Mouse (Mus musculus) bone marrow, adult 2 months (tissue): ENCODE data around the gene Hoxc10. TPM values are rescaled to one million over a fixed set of nuclear protein-coding genes. Genes with fewer than 3 reads are reported as not detected.

Experiments used
- H3K27ac ChIP-seq: fragments of 200-500 bp; 2 replicates; pipeline ENCODE4 v1.5.1; 2012; ENCODE audit warnings: low read depth, mild to moderate bottlenecking, control low read depth, inconsistent platforms, low read length; ENCODE audit not compliant: control insufficient read depth, poor library complexity, insufficient read depth
- H3K4me1 ChIP-seq: fragments of 200-500 bp; 2 replicates; pipeline ENCODE4 v1.6.1; 2011; ENCODE audit warnings: low read length; ENCODE audit not compliant: control insufficient read depth, insufficient read depth
- H3K4me3 ChIP-seq: fragments of 200-500 bp; replicated peaks from 2 replicates; pipeline ENCODE3; 2011; ENCODE audit warnings: mild to moderate bottlenecking, low read depth, low read length, control low read depth; ENCODE audit not compliant: control insufficient read depth
- CTCF ChIP-seq: fragments of 200-500 bp; IDR thresholded peaks from 2 replicates; pipeline ENCODE4 v1.5.1; 2011; ENCODE audit warnings: low read length, control low read depth; ENCODE audit not compliant: control insufficient read depth, insufficient read depth
- POLR2A ChIP-seq: fragments of 200-500 bp; IDR thresholded peaks from 2 replicates; pipeline ENCODE4 v1.6.1; 2011; ENCODE audit warnings: low read depth, mild to moderate bottlenecking, control low read depth, low read length, borderline replicate concordance; ENCODE audit not compliant: control insufficient read depth
- WGBS: fragments of 180-500 bp; shearing (Covaris S2); methylation state at CpG from one replicate; pipeline ENCODE4 v1.1.7; 2018; 5-methylcytosine and 5-hydroxymethylcytosine counted together
- polyA plus RNA-seq: library from polyadenylated mRNA; stranded (reverse); fragments of >200 nt; gene quantifications from 2 replicates; pipeline ENCODE4 v1.2.4, GENCODE M21; 2011; ENCODE audit warnings: low replicate concordance; ENCODE audit not compliant: missing spikeins, insufficient read depth, insufficient read length

Gene Hoxc10
- polyA plus RNA-seq, 1 experiment: 1.3 TPM

DNA sequence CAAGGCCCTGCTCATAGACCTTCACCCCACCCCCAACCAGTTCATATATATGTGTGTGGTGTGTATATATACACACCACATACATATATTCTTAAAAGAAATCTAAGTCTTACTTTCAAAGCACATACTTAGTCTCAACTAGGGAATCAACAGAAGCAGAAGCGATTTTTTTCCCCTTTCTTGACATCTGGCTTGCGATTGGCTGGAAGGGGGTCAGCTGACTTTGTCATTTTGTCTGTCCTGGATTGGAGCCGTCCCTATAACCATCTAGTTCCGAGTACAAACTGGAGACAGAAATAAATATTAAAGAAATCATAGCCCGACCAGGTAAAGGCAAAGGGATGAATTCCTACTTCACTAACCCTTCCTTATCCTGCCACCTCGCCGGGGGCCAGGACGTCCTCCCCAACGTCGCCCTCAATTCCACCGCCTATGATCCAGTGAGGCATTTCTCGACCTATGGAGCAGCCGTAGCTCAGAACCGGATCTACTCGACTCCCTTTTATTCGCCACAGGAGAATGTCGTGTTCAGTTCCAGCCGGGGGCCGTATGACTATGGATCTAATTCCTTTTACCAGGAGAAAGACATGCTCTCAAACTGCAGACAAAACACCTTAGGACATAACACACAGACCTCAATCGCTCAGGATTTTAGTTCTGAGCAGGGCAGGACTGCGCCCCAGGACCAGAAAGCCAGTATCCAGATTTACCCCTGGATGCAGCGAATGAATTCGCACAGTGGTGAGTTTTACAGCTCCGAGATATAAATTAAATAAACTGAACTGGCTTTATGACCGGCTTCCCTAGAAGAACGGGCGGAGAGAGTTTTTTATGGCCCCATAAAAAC lies 42.9 kb downstream of the Hoxc10 start:
- H3K27ac ChIP-seq: no peak overlapping the region
- H3K4me3 ChIP-seq: no peak overlapping the region
- TF ChIP-seq CTCF (no peak), POLR2A (no peak)

DNA sequence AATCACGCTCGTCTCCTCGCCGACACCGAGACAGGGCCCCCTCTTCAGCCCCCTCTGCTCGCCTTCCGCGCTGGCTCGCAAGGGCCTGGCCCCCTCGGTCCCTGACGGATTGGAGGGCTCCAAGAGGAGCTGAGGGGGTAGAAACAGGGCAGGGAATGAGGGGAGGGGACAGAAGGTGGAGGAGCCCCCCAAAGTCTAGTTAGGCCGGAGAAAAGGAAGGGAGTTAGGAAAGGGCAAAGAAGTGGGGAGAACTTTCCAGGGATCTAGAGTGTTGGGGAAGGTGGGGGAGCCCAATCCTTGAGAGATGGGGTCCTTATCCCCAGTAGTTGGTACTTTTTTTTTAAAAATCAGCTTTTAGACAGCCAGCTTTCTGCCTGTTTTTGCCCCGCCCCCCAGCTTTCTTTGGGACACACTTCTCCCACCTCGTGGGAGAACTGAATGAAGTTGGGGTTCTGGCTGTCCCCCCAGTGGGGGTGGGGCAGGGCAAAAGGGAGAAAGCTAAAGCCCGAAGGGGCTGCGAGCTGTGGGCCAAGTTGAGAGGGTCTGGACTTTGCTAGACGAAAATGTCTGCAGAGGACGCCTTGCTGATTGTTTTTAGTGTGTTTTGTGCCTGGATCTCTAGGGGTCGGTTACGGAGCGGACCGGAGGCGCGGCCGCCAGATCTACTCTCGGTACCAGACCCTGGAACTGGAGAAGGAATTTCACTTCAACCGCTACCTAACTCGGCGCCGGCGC lies 43.7 kb downstream of the Hoxc10 start:
- WGBS: 14% methylated on average over 31 of the region's 31 CpGs
- H3K4me3 ChIP-seq: no peak overlapping the region
- TF ChIP-seq POLR2A (no peak), CTCF (no peak)
- H3K4me1 ChIP-seq: no peaks in the 10 kb centered on the region
- no peak overlapping the region for H3K27ac ChIP-seq

More for the DNA sequence above, 42.9 kb downstream of the Hoxc10 start:
- WGBS: 7% methylated on average over 27 of the region's 27 CpGs
- H3K4me1 ChIP-seq: no peaks in the 10 kb centered on the region

DNA sequence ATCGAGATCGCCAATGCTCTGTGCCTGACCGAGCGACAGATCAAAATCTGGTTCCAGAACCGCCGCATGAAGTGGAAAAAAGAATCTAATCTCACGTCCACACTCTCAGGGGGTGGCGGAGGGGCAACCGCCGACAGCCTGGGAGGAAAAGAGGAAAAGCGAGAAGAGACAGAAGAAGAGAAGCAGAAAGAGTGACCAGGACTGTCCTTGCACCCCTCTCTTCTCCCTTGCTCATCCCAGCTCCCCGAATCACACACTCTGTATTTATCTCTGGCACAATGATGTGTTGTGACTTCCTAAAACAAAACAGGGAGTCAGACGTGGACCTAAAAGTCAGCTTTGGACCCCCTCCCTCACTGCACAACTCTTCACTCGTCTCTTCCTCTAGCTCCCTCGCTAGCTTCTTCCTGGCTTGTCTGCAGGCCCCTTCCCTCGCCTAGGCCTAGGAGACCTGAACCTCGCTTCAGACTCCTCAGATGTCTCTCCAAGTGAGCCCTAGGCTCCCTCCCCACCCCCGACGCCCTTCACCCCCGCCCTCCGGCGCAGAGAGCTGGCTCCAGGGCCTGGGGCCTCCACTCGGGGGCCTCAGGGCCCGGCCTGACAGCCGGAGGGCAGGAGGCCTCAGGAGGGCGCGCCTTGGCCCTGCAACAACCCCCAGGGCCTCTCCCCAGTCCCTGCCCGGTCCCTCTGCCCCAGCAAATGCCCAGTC lies 44.4 kb downstream of the Hoxc10 start:
- TF ChIP-seq CTCF (no peak), POLR2A (no peak)
- WGBS: 14% methylated on average over 28 of the region's 28 CpGs
- H3K27ac ChIP-seq: no peak overlapping the region
- no peaks in the 10 kb centered on the region for H3K4me1 ChIP-seq
- no peak overlapping the region for H3K4me3 ChIP-seq

DNA sequence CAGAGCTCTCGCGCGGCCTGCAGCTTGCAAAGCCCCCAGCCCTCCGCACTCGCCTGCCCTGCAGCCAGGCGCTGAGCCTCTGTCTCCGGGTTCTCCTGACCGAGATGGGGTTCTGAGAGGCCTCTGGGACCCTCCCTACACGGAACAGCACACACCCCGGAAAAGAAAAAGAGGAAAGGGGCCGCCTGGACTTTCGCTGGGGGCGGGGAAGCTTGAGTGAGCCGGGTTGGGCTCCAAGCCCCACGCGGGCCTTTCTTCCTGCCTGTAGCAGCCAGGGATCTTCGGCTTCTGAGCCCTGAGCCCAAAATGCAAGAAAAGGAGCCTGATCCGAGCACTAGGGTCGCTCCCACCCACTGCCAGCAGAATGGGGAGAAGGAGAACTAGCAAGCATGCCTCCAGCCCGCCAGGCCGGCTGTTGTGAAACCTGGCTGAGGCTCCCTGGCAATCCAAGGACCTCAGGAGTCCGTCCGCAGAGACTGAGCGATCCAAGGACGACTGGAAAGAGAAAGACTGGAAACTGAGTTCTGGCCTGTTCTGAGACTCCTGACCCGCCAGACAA lies 45.4 kb downstream of the Hoxc10 start:
- no peaks in the 10 kb centered on the region for H3K4me1 ChIP-seq
- TF ChIP-seq CTCF: no peak
- no peak for TF ChIP-seq POLR2A
- 12% methylated on average over 26 of the region's 26 CpGs for WGBS

DNA sequence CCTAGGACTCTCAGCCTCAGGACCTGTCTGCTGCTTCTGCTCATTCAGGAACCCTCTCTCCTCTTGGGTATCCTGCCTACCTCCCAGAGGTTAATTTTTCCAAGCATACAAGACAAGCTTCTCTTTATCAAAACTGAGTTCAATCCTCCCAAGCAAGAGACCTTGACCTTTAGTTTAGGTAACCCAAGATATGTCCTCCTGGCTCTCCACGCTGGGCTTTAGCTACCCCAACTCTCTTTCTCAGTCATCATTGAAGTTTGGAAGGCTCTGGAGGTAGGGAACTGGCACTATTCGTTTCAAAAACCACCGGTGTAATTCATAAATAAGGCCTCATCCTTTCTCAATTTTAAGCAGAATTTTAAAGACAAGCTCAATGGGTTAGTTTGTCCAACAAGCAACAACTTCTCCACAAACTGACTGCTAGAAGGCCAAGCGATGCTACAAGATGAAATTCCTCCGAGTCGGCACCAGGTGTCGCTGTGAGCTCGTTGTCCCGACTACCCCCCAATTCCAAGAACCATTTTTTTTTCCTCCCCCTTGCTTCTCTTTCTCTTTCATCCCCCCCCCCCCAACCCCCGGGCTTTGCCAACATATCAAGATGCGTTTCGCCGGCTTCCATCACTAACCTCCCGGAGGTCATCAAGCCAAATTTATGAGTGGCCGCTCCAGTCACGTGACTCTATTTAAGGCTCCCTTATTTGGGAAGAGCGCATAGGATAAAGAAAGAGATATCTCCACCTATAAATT lies 46.8 kb downstream of the Hoxc10 start:
- Histone ChIP-seq H3K4me3 (no peak overlapping the region), H3K27ac (no peak overlapping the region), H3K4me1 (no peaks in the 10 kb centered on the region)
- WGBS: 7% methylated on average over 17 of the region's 17 CpGs
- no peak for TF ChIP-seq POLR2A
- TF ChIP-seq CTCF: peak; percentile 72

More for the DNA sequence above, 45.4 kb downstream of the Hoxc10 start:
- Histone ChIP-seq H3K27ac (no peak overlapping the region), H3K4me3 (no peak overlapping the region)

DNA sequence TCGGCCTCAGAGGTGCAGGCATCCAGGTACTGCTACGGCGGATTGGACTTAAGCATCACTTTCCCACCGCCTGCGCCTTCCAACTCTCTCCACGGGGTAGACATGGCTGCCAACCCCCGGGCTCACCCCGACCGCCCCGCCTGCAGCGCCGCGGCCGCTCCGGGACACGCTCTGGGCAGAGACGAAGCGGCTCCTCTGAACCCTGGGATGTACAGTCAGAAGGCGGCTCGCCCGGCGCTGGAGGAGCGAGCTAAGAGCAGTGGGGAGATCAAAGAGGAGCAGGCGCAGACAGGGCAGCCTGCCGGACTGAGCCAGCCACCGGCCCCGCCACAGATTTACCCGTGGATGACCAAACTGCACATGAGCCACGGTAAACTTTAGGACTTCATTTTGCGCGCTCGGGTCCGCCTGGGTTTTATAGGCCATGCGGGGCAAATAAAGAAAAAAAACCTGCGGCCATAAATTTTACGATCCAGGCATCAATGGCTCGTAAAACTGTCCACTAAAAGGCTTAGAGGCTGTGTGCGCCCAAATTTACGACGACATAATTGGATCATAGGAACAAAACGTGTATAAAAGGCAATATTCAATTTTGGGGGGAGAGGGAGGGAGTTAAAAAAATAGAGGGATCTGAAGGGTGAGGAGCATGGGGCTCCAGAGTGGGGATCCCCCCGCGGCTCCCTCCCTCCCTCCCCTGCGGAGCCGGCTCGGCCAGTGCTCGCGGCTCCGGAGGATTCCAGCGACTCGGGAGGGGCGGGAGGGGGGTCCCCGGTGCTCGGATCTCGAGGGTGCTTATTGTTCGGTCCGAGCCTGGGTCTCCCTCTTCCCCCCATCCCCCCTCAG lies 47.8 kb downstream of the Hoxc10 start:
- Histone ChIP-seq H3K4me3 (no peak overlapping the region), H3K4me1 (no peaks in the 10 kb centered on the region), H3K27ac (no peak overlapping the region; the same call in 1 of the 2 replicates)
- TF ChIP-seq CTCF: no peak
- WGBS: 4% methylated on average over 54 of the region's 57 CpGs

DNA sequence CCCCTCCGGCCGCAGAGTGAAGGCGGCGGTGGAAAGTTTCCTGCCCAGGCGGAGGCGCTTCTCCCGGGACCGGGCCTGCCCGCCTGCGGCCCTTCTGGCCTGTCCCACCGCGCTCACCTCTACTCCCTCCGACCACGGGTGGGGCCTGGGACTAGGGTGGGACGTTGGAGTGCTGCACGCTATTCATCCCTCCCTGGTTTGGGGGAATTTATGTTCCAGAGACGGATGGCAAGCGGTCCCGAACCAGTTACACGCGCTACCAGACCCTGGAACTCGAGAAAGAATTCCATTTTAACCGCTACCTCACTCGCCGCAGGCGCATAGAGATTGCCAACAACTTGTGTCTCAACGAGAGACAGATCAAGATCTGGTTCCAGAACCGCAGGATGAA lies 48.4 kb downstream of the Hoxc10 start:
- H3K4me1 ChIP-seq: no peaks in the 10 kb centered on the region
- no peak overlapping the region for H3K27ac ChIP-seq
- TF ChIP-seq CTCF: no peak
- no peak for TF ChIP-seq POLR2A
- no peak overlapping the region for H3K4me3 ChIP-seq
- 4% methylated on average over 28 of the region's 28 CpGs for WGBS
